Mouse (Mus musculus): ENCODE results near the gene Tnrc6a. TPM values are rescaled to one million over a fixed set of nuclear protein-coding genes. Genes with fewer than 3 reads are reported as not detected.

The Tnrc6a gene
- polyA plus RNA-seq, 1 experiment = 19.8 TPM

GRCm38 (mm10) chr7:123138001-123138400, 14.3 kb downstream of the Tnrc6a start:
- no peak overlapping the region for H3K4me3 ChIP-seq (ENCODE audit: insufficient read depth, low read depth, low read length)
- H3K4me1 ChIP-seq (ENCODE audit: control insufficient read depth, insufficient read depth, insufficient read length, low read length) = peaks cover 11% of the 10 kb centered on the region
- H3K27ac ChIP-seq (replicated peaks; ENCODE audit: low read depth, low read length) = no peak overlapping the region

GRCm38 (mm10) chr7:123146141-123146846, 22.6 kb downstream of the Tnrc6a start:
- H3K27ac ChIP-seq (replicated peaks; ENCODE audit: low read depth, low read length) = no peak overlapping the region
- H3K4me3 ChIP-seq (ENCODE audit: insufficient read depth, low read depth, low read length) = no peak overlapping the region

GRCm38 (mm10) chr7:123147787-123148186, 24.1 kb downstream of the Tnrc6a start:
- Histone ChIP-seq H3K4me3 (ENCODE audit: insufficient read depth, low read depth, low read length) (no peak overlapping the region), H3K4me1 (ENCODE audit: control insufficient read depth, insufficient read depth, insufficient read length, low read length) (no peaks in the 10 kb centered on the region), H3K27ac (replicated peaks; ENCODE audit: low read depth, low read length) (no peak overlapping the region)

More at GRCm38 (mm10) chr7:123146141-123146846, 22.6 kb downstream of the Tnrc6a start:
- H3K4me1 ChIP-seq (ENCODE audit: control insufficient read depth, insufficient read depth, insufficient read length, low read length) = no peaks in the 10 kb centered on the region

GRCm38 (mm10) chr7:123148935-123149334, 25.2 kb downstream of the Tnrc6a start:
- H3K4me3 ChIP-seq (ENCODE audit: insufficient read depth, low read depth, low read length) = no peak overlapping the region
- H3K4me1 ChIP-seq (ENCODE audit: control insufficient read depth, insufficient read depth, insufficient read length, low read length) = no peaks in the 10 kb centered on the region
- no peak overlapping the region for H3K27ac ChIP-seq (replicated peaks; ENCODE audit: low read depth, low read length)

GRCm38 (mm10) chr7:123162346-123162745, 38.7 kb downstream of the Tnrc6a start:
- no peak overlapping the region for H3K27ac ChIP-seq (replicated peaks; ENCODE audit: low read depth, low read length)
- H3K4me3 ChIP-seq (ENCODE audit: insufficient read depth, low read depth, low read length) = no peak overlapping the region
- no peaks in the 10 kb centered on the region for H3K4me1 ChIP-seq (ENCODE audit: control insufficient read depth, insufficient read depth, insufficient read length, low read length)

- no peaks in the 10 kb centered on the region for H3K4me1 ChIP-seq (ENCODE audit: control insufficient read depth, insufficient read depth, insufficient read length, low read length)
- H3K4me3 ChIP-seq (ENCODE audit: insufficient read depth, low read depth, low read length) = no peak overlapping the region
- H3K27ac ChIP-seq (replicated peaks; ENCODE audit: low read depth, low read length) = no peak overlapping the region
These were observed 43.8 kb downstream of the Tnrc6a start for GRCm38 (mm10) chr7:123167436-123167835.

GRCm38 (mm10) chr7:123169618-123170017, 45.9 kb downstream of the Tnrc6a start:
- Histone ChIP-seq H3K4me1 (ENCODE audit: control insufficient read depth, insufficient read depth, insufficient read length, low read length) (no peaks in the 10 kb centered on the region), H3K4me3 (ENCODE audit: insufficient read depth, low read depth, low read length) (no peak overlapping the region), H3K27ac (replicated peaks; ENCODE audit: low read depth, low read length) (no peak overlapping the region)

- Histone ChIP-seq H3K4me1 (ENCODE audit: control insufficient read depth, insufficient read depth, insufficient read length, low read length) (no peaks in the 10 kb centered on the region), H3K4me3 (ENCODE audit: insufficient read depth, low read depth, low read length) (no peak overlapping the region), H3K27ac (replicated peaks; ENCODE audit: low read depth, low read length) (no peak overlapping the region)
These were observed 48.4 kb downstream of the Tnrc6a start for GRCm38 (mm10) chr7:123172101-123172500.

- H3K4me1 ChIP-seq (ENCODE audit: control insufficient read depth, insufficient read depth, insufficient read length, low read length) = no peaks in the 10 kb centered on the region
- no peak overlapping the region for H3K4me3 ChIP-seq (ENCODE audit: insufficient read depth, low read depth, low read length)
- no peak overlapping the region for H3K27ac ChIP-seq (replicated peaks; ENCODE audit: low read depth, low read length)
These were observed 53.5 kb downstream of the Tnrc6a start for GRCm38 (mm10) chr7:123177215-123177614.

- H3K27ac ChIP-seq (replicated peaks; ENCODE audit: low read depth, low read length) = no peak overlapping the region
- no peak overlapping the region for H3K4me3 ChIP-seq (ENCODE audit: insufficient read depth, low read depth, low read length)
- H3K4me1 ChIP-seq (ENCODE audit: control insufficient read depth, insufficient read depth, insufficient read length, low read length) = no peaks in the 10 kb centered on the region
These were observed 58.4 kb downstream of the Tnrc6a start for GRCm38 (mm10) chr7:123181787-123182701.

GRCm38 (mm10) chr7:123184891-123185290, 61.2 kb downstream of the Tnrc6a start:
- Histone ChIP-seq H3K4me3 (ENCODE audit: insufficient read depth, low read depth, low read length) (no peak overlapping the region), H3K27ac (replicated peaks; ENCODE audit: low read depth, low read length) (no peak overlapping the region), H3K4me1 (ENCODE audit: control insufficient read depth, insufficient read depth, insufficient read length, low read length) (no peaks in the 10 kb centered on the region)

- H3K4me3 ChIP-seq (ENCODE audit: insufficient read depth, low read depth, low read length) = no peak overlapping the region
- no peak overlapping the region for H3K27ac ChIP-seq (replicated peaks; ENCODE audit: low read depth, low read length)
- H3K4me1 ChIP-seq (ENCODE audit: control insufficient read depth, insufficient read depth, insufficient read length, low read length) = no peaks in the 10 kb centered on the region
These were observed 62.8 kb downstream of the Tnrc6a start for GRCm38 (mm10) chr7:123186463-123186862.

GRCm38 (mm10) chr7:123187246-123187645, 63.6 kb downstream of the Tnrc6a start:
- H3K27ac ChIP-seq (replicated peaks; ENCODE audit: low read depth, low read length) = no peak overlapping the region
- H3K4me1 ChIP-seq (ENCODE audit: control insufficient read depth, insufficient read depth, insufficient read length, low read length) = no peaks in the 10 kb centered on the region
- H3K4me3 ChIP-seq (ENCODE audit: insufficient read depth, low read depth, low read length) = no peak overlapping the region

GRCm38 (mm10) chr7:123188462-123188861, 64.8 kb downstream of the Tnrc6a start:
- Histone ChIP-seq H3K4me3 (ENCODE audit: insufficient read depth, low read depth, low read length) (no peak overlapping the region), H3K27ac (replicated peaks; ENCODE audit: low read depth, low read length) (no peak overlapping the region), H3K4me1 (ENCODE audit: control insufficient read depth, insufficient read depth, insufficient read length, low read length) (no peaks in the 10 kb centered on the region)

GRCm38 (mm10) chr7:123189762-123190161, 66.1 kb downstream of the Tnrc6a start:
- Histone ChIP-seq H3K4me1 (ENCODE audit: control insufficient read depth, insufficient read depth, insufficient read length, low read length) (no peaks in the 10 kb centered on the region), H3K27ac (replicated peaks; ENCODE audit: low read depth, low read length) (no peak overlapping the region), H3K4me3 (ENCODE audit: insufficient read depth, low read depth, low read length) (no peak overlapping the region)
